Mouse (Mus musculus): ENCODE data around the gene Gm2035.
"Not testable (repeated sequence)": the region's sequence is repeated elsewhere in the genome, so short reads cannot be mapped to it uniquely, and the experiment has no call there.

Gm2035 gene

DNA sequence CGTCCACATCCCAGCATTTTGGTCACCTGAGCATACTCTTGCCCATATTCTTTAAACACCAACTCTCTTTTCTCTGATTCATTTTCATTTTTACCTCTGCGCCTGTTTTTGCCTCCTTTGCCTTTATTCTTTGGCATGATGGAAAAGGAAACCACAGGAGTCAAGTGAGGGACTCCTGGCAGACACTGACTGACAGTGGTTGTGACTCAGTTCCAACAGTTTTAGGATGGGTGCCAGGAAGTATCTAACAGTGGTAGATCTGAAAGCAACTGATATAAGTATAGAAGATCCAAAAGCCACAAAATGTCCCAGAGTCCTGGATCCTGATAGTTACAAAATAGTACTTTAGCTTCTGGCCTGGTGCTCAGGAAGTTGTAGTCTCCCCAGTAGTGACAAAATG is at the start of gene Gm2035:
Gm2035 (minus strand) TSS at position 137 of the 400 bp plus-strand sequence.
- not testable (repeated sequence) for DNase-seq (ENCODE audit: low read depth, low spot score)

DNA sequence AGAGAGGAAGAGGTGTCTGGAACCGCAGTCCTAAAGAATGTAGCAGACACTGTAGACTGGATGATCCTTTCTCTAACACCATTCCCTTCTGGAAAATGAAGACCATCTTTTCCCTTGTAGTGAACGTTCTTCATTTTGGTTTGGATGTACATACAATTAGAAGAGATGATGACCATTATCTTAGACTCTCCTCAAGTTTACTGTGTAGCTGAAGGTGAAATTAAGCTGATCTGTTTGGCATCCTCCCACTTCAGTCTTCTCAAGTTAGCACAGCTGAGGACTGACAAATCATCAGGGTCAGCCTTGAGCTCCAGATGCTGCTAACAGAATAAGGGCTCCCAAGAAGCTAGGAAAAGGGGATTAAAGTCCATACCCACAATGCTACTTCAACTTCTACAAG is 34.1 kb upstream of the Gm2035 start, which contains the start of gene Gm2042:
Gm2042 (plus strand) TSS at position 301 of the 400 bp plus-strand sequence.
- not testable (repeated sequence) for DNase-seq (ENCODE audit: low read depth, low spot score)

DNA sequence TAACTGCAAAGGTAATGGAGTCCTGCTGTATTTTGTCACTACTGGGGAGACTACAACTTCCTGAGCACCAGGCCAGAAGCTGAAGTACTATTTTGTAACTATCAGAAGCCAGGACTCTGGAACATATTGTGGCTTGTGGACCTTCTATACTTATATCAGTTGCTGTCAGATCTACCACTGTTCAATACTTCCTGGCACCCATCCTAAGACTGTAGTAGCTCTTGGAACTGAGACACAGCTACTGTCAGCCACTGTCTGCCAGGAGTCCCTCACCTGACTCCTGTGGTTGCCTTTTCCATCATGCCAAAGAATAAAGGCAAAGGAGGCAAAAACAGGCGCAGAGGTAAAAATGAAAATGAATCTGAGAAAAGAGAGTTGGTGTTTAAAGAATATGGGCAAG is 24.6 kb downstream of the Gm2035 start, which contains the start of gene Gm2022:
Gm2022 (plus strand) TSS at position 301 of the 400 bp plus-strand sequence.
- not testable (repeated sequence) for DNase-seq (ENCODE audit: low read depth, low spot score)

GRCm38 (mm10) chr12:87873772-87874171 is 45.9 kb downstream of the Gm2035 start, which contains the start of gene Gm2016:
TSS of gene Gm2016 (plus strand) at chr12:87874072.
- DNase-seq (ENCODE audit: low read depth, low spot score) = not testable (repeated sequence)
